Mouse (Mus musculus) kidney, embryonic 14.5 days (tissue): ENCODE measurements around the gene Snrk. TPM values are rescaled to one million over a fixed set of nuclear protein-coding genes. Genes with fewer than 3 reads are reported as not detected.

Experiments used
- ATAC-seq: fragments of 200-750 bp; cut with Nextera tagmentation; 2 replicates; pipeline ENCODE4 v1.8.0; 2017; ENCODE audit warnings: moderate number of reproducible peaks, mild to moderate bottlenecking, moderate TSS enrichment, moderate library complexity; ENCODE audit not compliant: low FRiP score, low TSS enrichment
- H3K27ac ChIP-seq: fragments of 300-500 bp; sonication (generic); 2 replicates; pipeline ENCODE4 v1.5.1; 2014; ENCODE audit warnings: low read depth, mild to moderate bottlenecking, low read length, moderate library complexity, mixed read lengths
- H3K27me3 ChIP-seq: fragments of 300-500 bp; sonication (generic); 2 replicates; pipeline ENCODE4 v1.6.1; 2014; ENCODE audit warnings: mild to moderate bottlenecking, low read length; ENCODE audit not compliant: control insufficient read depth, insufficient read depth
- H3K36me3 ChIP-seq: fragments of 300-500 bp; sonication (generic); 2 replicates; pipeline ENCODE4 v1.6.1; 2014; ENCODE audit warnings: low read length, mixed read lengths; ENCODE audit not compliant: control insufficient read depth, insufficient read depth
- H3K4me1 ChIP-seq: fragments of 300-500 bp; sonication (generic); 2 replicates; pipeline ENCODE4 v1.6.1; 2014; ENCODE audit warnings: low read length, mixed read lengths; ENCODE audit not compliant: control insufficient read depth, insufficient read depth
- H3K4me2 ChIP-seq: fragments of 300-500 bp; sonication (generic); replicated peaks from 2 replicates; pipeline ENCODE4 v1.6.1; 2014; ENCODE audit warnings: low read depth, mild to moderate bottlenecking, low read length
- H3K4me3 ChIP-seq: fragments of 300-500 bp; sonication (generic); 2 replicates; pipeline ENCODE4 v1.5.1; 2014; ENCODE audit warnings: mild to moderate bottlenecking, low read length
- H3K9ac ChIP-seq: fragments of 300-500 bp; sonication (generic); 2 replicates; pipeline ENCODE4 v1.6.1; 2014; ENCODE audit warnings: low read depth, mild to moderate bottlenecking, low read length, moderate library complexity
- H3K9me3 ChIP-seq: fragments of 300-500 bp; sonication (generic); 2 replicates; pipeline ENCODE4 v1.6.1; 2016; ENCODE audit warnings: low read length; ENCODE audit not compliant: control insufficient read depth
- WGBS: fragments of 180-500 bp; shearing (Covaris S2); extraction: QIAGEN DNeasy Blood & Tissue Kit; methylation state at CpG from one replicate; pipeline ENCODE4 v1.1.7; 2014; 5-methylcytosine and 5-hydroxymethylcytosine counted together
- polyA plus RNA-seq: library from polyadenylated mRNA; unstranded; fragments of >200 nt; fragmentation: Nextera tagmentation; extraction: Ambion mirVana; gene quantifications from 2 replicates; pipeline ENCODE4 v1.2.1, GENCODE M21; 2014

Gene Snrk
- polyA plus RNA-seq, 1 experiment from 2014 or later = 41.1 TPM

GRCm38 (mm10) chr9:122146124-122146870 is 29.2 kb downstream of the Snrk start:
- H3K27ac ChIP-seq = no peak overlapping the region
- H3K4me2 ChIP-seq = no peak overlapping the region
- no peak overlapping the region for H3K9ac ChIP-seq
- WGBS = 64% methylated on average over 4 of the region's 4 CpGs
- peaks cover 6% of the 10 kb centered on the region for H3K9me3 ChIP-seq
- no peaks in the 10 kb centered on the region for H3K27me3 ChIP-seq
- peaks cover 17% of the 10 kb centered on the region for H3K36me3 ChIP-seq
- H3K4me1 ChIP-seq = peaks cover 17% of the 10 kb centered on the region
- no peak overlapping the region for H3K4me3 ChIP-seq
- ATAC-seq = no peak

- WGBS = 81% methylated on average over 3 of the region's 3 CpGs
- no peak overlapping the region for H3K4me2 ChIP-seq
- peaks cover 6% of the 10 kb centered on the region; the same call in 1 of the 2 replicates for H3K4me1 ChIP-seq
- H3K9me3 ChIP-seq = peaks cover 6% of the 10 kb centered on the region
- H3K27me3 ChIP-seq = no peaks in the 10 kb centered on the region
- no peak overlapping the region for H3K9ac ChIP-seq
- no peak for ATAC-seq
- no peak overlapping the region for H3K4me3 ChIP-seq
- peaks cover 17% of the 10 kb centered on the region for H3K36me3 ChIP-seq
- no peak overlapping the region for H3K27ac ChIP-seq
These were observed 31.3 kb downstream of the Snrk start for GRCm38 (mm10) chr9:122148356-122148755.

- Histone ChIP-seq H3K9me3 (no peaks in the 10 kb centered on the region), H3K27me3 (no peaks in the 10 kb centered on the region), H3K4me3 (no peak overlapping the region), H3K9ac (no peak overlapping the region), H3K36me3 (peaks cover 5% of the 10 kb centered on the region; the same call in 1 of the 2 replicates), H3K4me1 (0 out of 2 replicates have a peak, but pooled peaks cover 6% of the 10 kb centered on the region), H3K4me2 (no peak overlapping the region), H3K27ac (no peak overlapping the region)
- no peak for ATAC-seq
- WGBS = 86% methylated on average over 9 of the region's 9 CpGs
These were observed 33.1 kb downstream of the Snrk start for GRCm38 (mm10) chr9:122149997-122150826.

- no peak for ATAC-seq
- Histone ChIP-seq H3K27ac (no peak overlapping the region), H3K4me1 (no peaks in the 10 kb centered on the region), H3K36me3 (peaks cover 8% of the 10 kb centered on the region; the same call in 1 of the 2 replicates), H3K9me3 (no peaks in the 10 kb centered on the region), H3K4me3 (no peak overlapping the region), H3K27me3 (no peaks in the 10 kb centered on the region), H3K4me2 (no peak overlapping the region), H3K9ac (no peak overlapping the region)
- WGBS = 84% methylated on average over 4 of the region's 4 CpGs
These were observed 35.0 kb downstream of the Snrk start for GRCm38 (mm10) chr9:122152063-122152462.

- H3K4me2 ChIP-seq = no peak overlapping the region
- H3K27ac ChIP-seq = no peak overlapping the region
- no peak for ATAC-seq
- H3K4me3 ChIP-seq = no peak overlapping the region
- no peak overlapping the region for H3K9ac ChIP-seq
- peaks cover 11% of the 10 kb centered on the region; the same call in 1 of the 2 replicates for H3K36me3 ChIP-seq
- 76% methylated on average over 1 of the region's 1 CpGs for WGBS
- H3K4me1 ChIP-seq = no peaks in the 10 kb centered on the region
- H3K9me3 ChIP-seq = no peaks in the 10 kb centered on the region
- H3K27me3 ChIP-seq = no peaks in the 10 kb centered on the region
These were observed 35.4 kb downstream of the Snrk start for GRCm38 (mm10) chr9:122152501-122152900.

- Histone ChIP-seq H3K4me1 (no peaks in the 10 kb centered on the region), H3K9ac (no peak overlapping the region), H3K27ac (no peak overlapping the region), H3K36me3 (peaks cover 14% of the 10 kb centered on the region; the same call in 1 of the 2 replicates), H3K27me3 (no peaks in the 10 kb centered on the region), H3K4me3 (no peak overlapping the region), H3K4me2 (no peak overlapping the region), H3K9me3 (no peaks in the 10 kb centered on the region)
- WGBS = 93% methylated on average over 3 of the region's 3 CpGs
- no peak for ATAC-seq
These were observed 36.4 kb downstream of the Snrk start for GRCm38 (mm10) chr9:122153436-122153835.

GRCm38 (mm10) chr9:122155193-122155592 is 38.1 kb downstream of the Snrk start:
- Histone ChIP-seq H3K36me3 (peaks cover 19% of the 10 kb centered on the region; the same call in 1 of the 2 replicates), H3K4me1 (no peaks in the 10 kb centered on the region), H3K4me3 (no peak overlapping the region), H3K27me3 (no peaks in the 10 kb centered on the region), H3K27ac (no peak overlapping the region), H3K4me2 (no peak overlapping the region), H3K9me3 (no peaks in the 10 kb centered on the region), H3K9ac (no peak overlapping the region)
- ATAC-seq = no peak
- WGBS = 93% methylated on average over 1 of the region's 1 CpGs

GRCm38 (mm10) chr9:122156389-122157078 is 39.5 kb downstream of the Snrk start:
- WGBS = 91% methylated on average over 5 of the region's 5 CpGs
- Histone ChIP-seq H3K4me3 (no peak overlapping the region), H3K27me3 (no peaks in the 10 kb centered on the region), H3K27ac (no peak overlapping the region), H3K4me2 (no peak overlapping the region), H3K9me3 (no peaks in the 10 kb centered on the region), H3K9ac (no peak overlapping the region), H3K36me3 (peaks cover 27% of the 10 kb centered on the region), H3K4me1 (no peaks in the 10 kb centered on the region)
- ATAC-seq = no peak
